Mouse (Mus musculus) spleen, adult 2 months (tissue): ENCODE data around the gene Krt28. TPM values are rescaled to one million over a fixed set of nuclear protein-coding genes. Genes with fewer than 3 reads are reported as not detected.

ENCODE experiments used
- DNase-seq, 2 experiments: peaks; one replicate each; pipeline versions ENCODE4 v3.0.0 to v3.0.0-alpha.2; 2012 to 2021; ENCODE audit warnings: low spot score in 2 of 2, low read depth in 1 of 2
- H3K27ac ChIP-seq: fragments of 200-500 bp; 2 replicates; pipeline ENCODE4 v1.5.1; 2012; ENCODE audit warnings: low read length, inconsistent platforms; ENCODE audit not compliant: insufficient read depth
- H3K27me3 ChIP-seq: fragments of 200-500 bp; 2 replicates; pipeline ENCODE4 v1.6.1; 2012; ENCODE audit warnings: mild to moderate bottlenecking, moderate library complexity, low read length, inconsistent platforms; ENCODE audit not compliant: control insufficient read depth, insufficient read depth
- H3K36me3 ChIP-seq: fragments of 200-500 bp; 2 replicates; pipeline ENCODE4 v1.6.1; 2012; ENCODE audit warnings: mild to moderate bottlenecking, low read length, inconsistent platforms; ENCODE audit not compliant: control insufficient read depth, insufficient read depth
- H3K4me1 ChIP-seq: fragments of 200-500 bp; 2 replicates; pipeline ENCODE4 v1.6.1; 2011; ENCODE audit warnings: inconsistent platforms; ENCODE audit not compliant: control insufficient read depth, insufficient read depth, insufficient read length
- H3K4me3 ChIP-seq: fragments of 200-500 bp; 2 replicates; pipeline ENCODE4 v1.5.1; 2011; ENCODE audit warnings: mild to moderate bottlenecking, inconsistent platforms; ENCODE audit not compliant: insufficient read depth, insufficient read length; ENCODE audit errors: extremely low read depth
- CTCF ChIP-seq: fragments of 200-500 bp; IDR thresholded peaks from 2 replicates; pipeline ENCODE4 v1.5.1; 2011; ENCODE audit warnings: mild to moderate bottlenecking, inconsistent platforms; ENCODE audit not compliant: insufficient read depth, insufficient read length, insufficient replicate concordance; ENCODE audit errors: extremely low read depth
- POLR2A ChIP-seq: fragments of 200-500 bp; IDR thresholded peaks from 2 replicates; pipeline ENCODE4 v1.6.1; 2011; ENCODE audit warnings: low read depth, low read length, inconsistent platforms
- WGBS: fragments of 180-500 bp; shearing (Covaris S2); methylation state at CpG from one replicate; pipeline ENCODE4 v1.1.7; 2018; 5-methylcytosine and 5-hydroxymethylcytosine counted together
- polyA plus RNA-seq: library from polyadenylated mRNA; depleted of rRNA; stranded (reverse); fragments of >200 nt; gene quantifications from 2 replicates; pipeline ENCODE4 v1.2.3, GENCODE M21; 2012

The Krt28 gene
- polyA plus RNA-seq, 1 experiment: not detected

DNA sequence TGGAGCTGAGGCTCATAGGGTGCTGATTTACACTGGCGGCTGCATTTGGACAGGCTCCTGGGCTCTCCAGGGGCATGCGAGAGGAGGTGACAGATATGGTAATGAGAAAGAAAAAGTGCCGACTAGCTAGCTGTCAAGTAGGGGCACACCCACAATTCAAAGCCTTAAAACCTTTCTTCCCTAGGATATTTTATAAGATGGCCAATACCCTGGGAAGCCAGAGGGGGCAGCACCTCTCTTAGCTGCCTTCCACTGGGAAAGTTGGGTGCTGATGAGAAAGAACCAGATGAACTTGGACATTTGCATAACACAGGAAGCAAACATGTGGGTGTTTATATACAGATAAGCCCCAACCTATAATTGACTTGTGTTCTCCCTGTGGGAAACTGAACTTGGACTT lies 5.5 kb downstream of the Krt28 start:
- Histone ChIP-seq H3K27me3 (no peaks in the 10 kb centered on the region), H3K27ac (no peak overlapping the region), H3K4me3 (no peak overlapping the region), H3K4me1 (no peaks in the 10 kb centered on the region; the same call in 1 of the 2 replicates), H3K36me3 (no peaks in the 10 kb centered on the region)
- no peak for TF ChIP-seq CTCF
- no peak for TF ChIP-seq POLR2A
- no peak for DNase-seq
- WGBS: 36% methylated on average over 3 of the region's 3 CpGs

DNA sequence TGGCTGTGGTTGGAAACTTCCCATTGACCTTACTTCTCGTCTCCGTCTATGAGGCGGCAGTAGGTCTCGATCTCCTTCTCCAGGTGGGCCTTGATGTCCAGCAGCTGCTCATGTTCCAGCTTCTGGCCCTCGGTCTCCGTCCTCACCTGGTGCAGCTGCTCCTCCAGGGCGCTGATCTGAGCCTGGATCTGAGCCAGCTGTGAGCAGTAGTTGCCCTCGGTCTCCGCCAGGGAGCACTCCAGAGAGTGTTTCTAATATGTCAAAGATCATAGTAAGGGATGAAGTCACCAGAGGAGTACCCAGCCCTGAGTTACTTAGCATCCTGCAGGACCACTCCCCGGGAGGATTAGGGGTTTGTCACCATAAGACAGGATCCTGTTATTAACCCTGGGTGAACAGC lies 7.9 kb downstream of the Krt28 start:
- DNase-seq: no peak
- Histone ChIP-seq H3K27ac (no peak overlapping the region), H3K4me1 (no peaks in the 10 kb centered on the region; the same call in 1 of the 2 replicates), H3K4me3 (no peak overlapping the region), H3K27me3 (no peaks in the 10 kb centered on the region), H3K36me3 (no peaks in the 10 kb centered on the region)
- 56% methylated on average over 10 of the region's 10 CpGs for WGBS
- TF ChIP-seq POLR2A: no peak
- no peak for TF ChIP-seq CTCF

DNA sequence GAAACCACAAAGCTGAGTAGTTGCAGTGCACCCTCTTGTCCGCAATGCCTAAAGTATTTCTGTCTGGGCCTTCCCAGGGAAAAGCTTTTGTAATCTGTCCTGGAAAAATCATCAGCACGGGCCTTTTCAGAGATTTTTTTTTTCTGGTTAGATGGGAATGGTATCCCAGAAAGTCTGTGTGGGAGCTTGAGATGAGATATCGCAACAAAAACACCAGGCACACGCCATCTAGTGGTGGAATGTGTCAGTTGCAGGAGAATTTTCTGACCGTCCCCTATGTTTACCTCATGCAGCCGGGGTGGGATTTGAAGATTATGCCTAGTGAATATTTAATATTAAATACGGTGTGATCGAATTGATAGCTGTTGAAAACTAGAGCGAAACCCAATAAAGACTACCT lies 10.3 kb downstream of the Krt28 start:
- TF ChIP-seq CTCF (peak; percentile 26; the same call in 1 of the 2 replicates), POLR2A (no peak)
- no peaks in the 10 kb centered on the region for H3K36me3 ChIP-seq
- DNase-seq: no peak
- no peak overlapping the region for H3K27ac ChIP-seq
- H3K4me3 ChIP-seq: no peak overlapping the region
- WGBS: 24% methylated on average over 9 of the region's 9 CpGs
- H3K27me3 ChIP-seq: no peaks in the 10 kb centered on the region
- no peaks in the 10 kb centered on the region for H3K4me1 ChIP-seq

DNA sequence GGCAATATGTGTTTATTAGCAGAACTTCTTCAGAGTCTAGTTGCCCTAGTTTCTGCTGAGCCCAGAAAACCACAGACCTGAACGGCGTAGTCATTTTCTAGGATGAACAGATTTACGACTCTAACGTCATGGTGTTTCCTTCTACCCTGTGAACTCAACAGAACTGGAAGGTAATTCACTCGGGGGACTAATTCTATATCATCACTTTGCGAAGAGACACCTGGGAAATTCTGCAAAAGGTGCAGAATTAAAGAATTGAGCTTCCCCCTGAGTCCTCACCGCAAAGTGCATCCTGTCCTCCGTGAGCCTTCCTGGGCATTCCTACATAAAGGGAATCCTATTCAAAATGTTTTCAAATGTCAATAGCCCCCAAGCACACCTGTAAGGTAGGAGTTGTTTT lies 13.3 kb downstream of the Krt28 start:
- H3K4me1 ChIP-seq: no peaks in the 10 kb centered on the region
- no peak overlapping the region for H3K4me3 ChIP-seq
- TF ChIP-seq CTCF (no peak), POLR2A (no peak)
- no peaks in the 10 kb centered on the region for H3K27me3 ChIP-seq
- H3K27ac ChIP-seq: no peak overlapping the region
- no peak for DNase-seq
- WGBS: 37% methylated on average over 8 of the region's 8 CpGs
- H3K36me3 ChIP-seq: no peaks in the 10 kb centered on the region

DNA sequence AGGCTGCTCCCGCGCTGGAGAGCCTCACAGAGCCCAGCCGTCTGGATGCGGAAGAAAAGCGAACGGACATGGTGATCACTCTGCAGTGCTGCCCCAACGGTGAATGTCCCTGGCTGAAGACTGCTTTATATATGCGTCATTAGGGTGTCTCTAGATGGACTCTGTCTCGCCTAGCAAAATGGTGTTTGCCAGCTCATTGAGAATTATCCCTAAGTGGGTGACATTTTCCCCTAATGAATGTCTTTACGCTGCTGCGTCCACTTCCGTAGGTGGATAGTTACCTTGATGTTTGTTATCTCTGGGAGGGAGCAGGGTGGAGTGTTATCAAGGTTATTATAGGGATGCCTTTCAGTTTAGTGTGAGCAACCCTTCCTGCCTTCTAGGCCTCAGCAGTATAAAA lies 23.7 kb downstream of the Krt28 start, which contains the start of gene Krt27:
TSS of gene Krt27 (minus strand) at position 101 of the 400 bp plus-strand sequence.
- TF ChIP-seq CTCF: no peak
- TF ChIP-seq POLR2A: no peak
- no peaks in the 10 kb centered on the region for H3K4me1 ChIP-seq
- H3K27ac ChIP-seq: no peak within 1 kb of the TSS
- H3K36me3 ChIP-seq: no peaks in the 10 kb centered on the region
- H3K27me3 ChIP-seq: no peaks in the 10 kb centered on the region; the same call in 1 of the 2 replicates
- no peak for DNase-seq
- 75% methylated on average over 12 of the region's 12 CpGs for WGBS
- no peak within 1 kb of the TSS for H3K4me3 ChIP-seq

DNA sequence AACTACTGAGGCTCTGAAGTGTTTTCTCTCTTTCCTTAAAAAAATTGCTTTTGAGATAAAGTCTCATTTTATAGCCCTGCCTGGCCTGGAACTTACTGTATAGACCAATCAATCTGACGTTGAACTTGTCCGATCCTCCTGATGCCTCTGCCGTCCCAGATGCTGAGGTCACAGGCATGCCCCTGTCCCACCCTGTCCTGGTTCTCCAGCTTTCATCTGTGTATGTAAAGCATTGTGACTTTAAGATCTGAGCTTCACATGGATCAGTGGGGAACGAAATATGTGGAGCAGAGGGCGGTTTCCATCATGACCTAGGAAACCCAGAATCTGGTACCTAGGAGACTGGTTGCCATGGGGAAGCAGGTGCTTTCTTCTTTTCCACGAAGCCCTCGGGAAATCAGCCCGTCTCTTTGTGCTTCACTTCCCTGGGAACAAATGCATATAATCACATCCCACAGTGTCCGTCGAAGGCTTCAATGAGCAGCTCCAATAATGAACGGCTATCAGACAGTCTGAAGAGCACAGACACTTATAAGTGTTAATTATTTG lies 35.3 kb downstream of the Krt28 start:
- H3K4me3 ChIP-seq: no peak overlapping the region
- WGBS: 84% methylated on average over 11 of the region's 11 CpGs
- H3K4me1 ChIP-seq: no peaks in the 10 kb centered on the region
- no peaks in the 10 kb centered on the region for H3K36me3 ChIP-seq
- DNase-seq: no peak
- H3K27ac ChIP-seq: no peak overlapping the region
- H3K27me3 ChIP-seq: no peaks in the 10 kb centered on the region
- TF ChIP-seq POLR2A (no peak), CTCF (no peak)

DNA sequence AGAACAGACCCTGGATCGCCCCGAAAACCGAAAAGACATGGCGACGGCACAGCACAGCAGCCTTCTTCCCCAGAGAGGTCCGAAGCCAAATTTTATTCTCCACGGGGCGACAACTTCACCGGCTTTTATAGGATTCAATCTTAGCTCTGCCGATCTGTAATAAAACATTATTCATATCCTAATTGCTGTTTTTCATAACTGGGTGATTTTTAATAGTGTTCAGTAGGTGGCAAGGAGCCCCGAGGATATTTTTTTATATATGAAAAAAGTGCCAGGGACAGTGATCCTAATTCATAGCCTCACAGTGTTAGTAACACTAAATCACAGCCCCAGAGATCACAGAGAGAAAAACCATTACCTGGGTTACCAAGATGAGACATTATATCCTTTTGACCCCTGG lies 36.8 kb downstream of the Krt28 start, which contains the start of gene Krt26:
TSS of gene Krt26 (minus strand) at position 101 of the 400 bp plus-strand sequence.
- Histone ChIP-seq H3K27ac (no peak within 1 kb of the TSS), H3K36me3 (no peaks in the 10 kb centered on the region), H3K4me3 (no peak within 1 kb of the TSS), H3K4me1 (no peaks in the 10 kb centered on the region), H3K27me3 (no peaks in the 10 kb centered on the region)
- 90% methylated on average over 11 of the region's 11 CpGs for WGBS
- DNase-seq: no peak
- TF ChIP-seq CTCF: no peak
- no peak for TF ChIP-seq POLR2A
